Mouse (Mus musculus) thymus, adult 2 months (tissue): ENCODE measurements around the gene Rgs12.

ENCODE experiments used
- CTCF ChIP-seq: fragments of 200-500 bp; IDR thresholded peaks from 2 replicates; pipeline ENCODE4 v1.5.1; 2012; ENCODE audit warnings: mild to moderate bottlenecking, control low read depth, low read length, moderate library complexity, borderline replicate concordance; ENCODE audit not compliant: control insufficient read depth, poor library complexity, insufficient read depth; ENCODE audit errors: extremely low read depth
- POLR2A ChIP-seq: fragments of 200-500 bp; IDR thresholded peaks from 2 replicates; pipeline ENCODE4 v1.6.1; 2012; ENCODE audit warnings: mild to moderate bottlenecking, low read length, control low read depth, moderate library complexity; ENCODE audit not compliant: control insufficient read depth, poor library complexity, insufficient read depth; ENCODE audit errors: extremely low read depth

GRCm38 (mm10) chr5:34907910-34908725 is 41.1 kb upstream of the Rgs12 start, which contains the start of gene Msantd1:
- no peak for TF ChIP-seq CTCF
- no peak for TF ChIP-seq POLR2A
